Mouse (Mus musculus) R1 (cell line): ENCODE measurements around the gene Plekhg4.

ENCODE experiments used
- DNase-seq: peaks from one replicate; pipeline ENCODE4 v3.0.0-alpha.2; 2018; ENCODE audit warnings: low read depth, low spot score

Gene Plekhg4

DNA sequence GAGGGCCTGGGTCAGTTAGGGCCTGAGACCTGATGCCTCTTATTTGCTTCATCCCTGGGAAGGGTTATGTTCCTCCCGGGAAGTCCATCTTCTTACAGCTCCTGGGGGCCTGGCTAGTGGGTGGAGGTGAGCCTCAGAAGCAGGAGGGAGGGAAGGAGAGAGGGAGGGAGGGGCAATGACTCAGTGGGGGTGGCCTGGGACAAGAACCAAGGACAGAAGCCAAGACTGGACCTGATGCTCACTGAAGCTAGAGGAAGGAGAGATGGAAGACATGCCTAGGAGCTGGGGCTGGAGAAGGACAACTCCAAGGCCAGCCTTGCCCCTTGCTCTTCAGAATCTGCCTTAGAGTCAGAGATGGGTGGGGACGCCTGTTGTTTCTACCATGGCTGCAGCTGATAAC, at the start of gene Plekhg4:
Gene Plekhg4, plus strand, starts transcription at position 243 of the 400 bp plus-strand sequence.
- DNase-seq: no peak

DNA sequence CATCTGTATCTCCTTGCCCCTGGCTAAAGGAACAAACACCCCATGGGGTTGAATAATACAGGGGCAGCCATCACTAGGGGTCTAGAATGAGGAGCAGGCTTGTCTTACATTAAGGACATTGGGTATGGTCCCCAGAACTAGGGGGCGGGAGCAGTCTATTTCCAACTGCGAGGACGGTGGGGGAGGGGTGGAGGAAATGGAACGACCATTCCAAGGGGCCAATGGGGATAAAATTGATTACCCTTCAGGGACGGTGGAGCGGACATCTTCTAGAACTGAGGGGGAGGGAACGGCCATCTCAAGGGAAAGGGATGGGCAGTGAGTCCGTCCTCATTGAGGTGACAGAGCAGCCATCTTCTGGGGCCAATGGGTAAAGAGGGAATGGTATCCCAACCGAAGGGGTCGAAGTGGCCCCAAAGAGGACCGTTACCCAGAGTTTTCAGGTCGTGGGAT, 47.4 kb upstream of the Plekhg4 start:
- DNase-seq: no peak

DNA sequence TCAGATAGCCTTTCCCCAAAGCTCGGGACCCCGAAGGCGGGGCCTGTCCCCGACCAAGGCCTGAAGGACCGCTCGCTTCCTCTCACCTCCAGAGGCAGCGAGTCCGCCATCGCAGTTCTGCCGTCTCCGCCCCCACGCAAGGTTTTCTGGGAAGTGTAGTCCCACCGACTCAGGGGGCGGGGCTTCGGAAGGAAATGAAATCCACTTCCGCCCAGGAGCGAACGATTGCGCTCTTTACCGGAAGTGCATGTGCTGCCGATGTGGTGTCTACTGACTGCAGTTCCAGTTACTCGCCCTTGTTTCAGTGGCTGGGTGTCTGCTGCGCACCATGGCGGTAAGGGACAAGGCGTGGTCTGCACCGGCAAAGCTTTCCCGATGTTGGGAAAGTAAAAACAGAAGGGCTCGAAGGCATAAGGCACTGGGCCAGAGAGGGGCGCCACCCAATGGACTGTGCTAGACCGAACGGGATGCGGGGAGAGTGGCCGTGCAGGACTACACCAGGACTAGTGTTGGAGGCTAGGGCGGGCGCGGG, 46.9 kb upstream of the Plekhg4 start, which contains the start of the genes Lrrc29 and Tmem208:
Gene Lrrc29, minus strand, starts transcription at position 138 of the 532 bp plus-strand sequence.
Gene Tmem208, plus strand, starts transcription at position 214 of the 532 bp plus-strand sequence.
- peak; percentile 99 for DNase-seq

DNA sequence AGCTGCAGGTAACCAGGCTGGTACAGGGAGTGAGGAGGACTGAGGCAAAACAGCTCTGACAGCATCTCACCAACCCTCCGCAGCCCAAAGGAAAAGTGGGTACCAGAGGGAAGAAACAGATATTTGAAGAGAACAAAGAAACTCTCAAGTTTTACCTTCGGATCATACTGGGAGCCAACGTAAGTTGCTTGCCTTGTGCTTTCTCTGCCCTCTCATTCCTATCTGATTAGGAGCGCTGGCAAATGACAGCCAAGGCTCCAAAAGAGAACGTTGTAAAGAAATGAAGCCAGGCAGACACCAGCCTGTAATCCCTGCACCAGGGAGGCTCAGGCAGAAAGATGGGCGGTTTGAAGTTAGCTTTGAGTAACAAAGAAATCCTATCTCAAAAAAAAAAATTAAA, 46.1 kb upstream of the Plekhg4 start:
- DNase-seq: no peak

DNA sequence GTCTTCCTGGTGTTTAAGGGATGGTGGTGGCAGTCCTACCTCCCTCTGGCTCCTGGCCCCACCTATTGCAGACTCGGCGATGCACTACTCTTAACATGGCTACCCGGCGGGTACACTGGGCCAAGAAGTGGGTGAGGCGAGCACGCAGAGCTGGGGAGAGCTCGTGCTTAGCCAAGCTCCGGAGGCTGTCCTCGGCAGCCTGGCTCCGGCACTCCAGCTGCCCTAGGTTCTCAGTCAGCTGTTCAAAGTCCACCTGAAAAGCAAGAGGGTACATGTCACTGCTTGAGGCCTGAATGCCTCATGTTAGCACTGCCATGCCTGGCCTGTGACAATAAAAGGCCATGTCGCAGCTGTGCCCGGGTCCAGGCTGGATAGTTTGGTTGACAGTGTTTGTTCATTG, 42.7 kb upstream of the Plekhg4 start:
- no peak for DNase-seq

DNA sequence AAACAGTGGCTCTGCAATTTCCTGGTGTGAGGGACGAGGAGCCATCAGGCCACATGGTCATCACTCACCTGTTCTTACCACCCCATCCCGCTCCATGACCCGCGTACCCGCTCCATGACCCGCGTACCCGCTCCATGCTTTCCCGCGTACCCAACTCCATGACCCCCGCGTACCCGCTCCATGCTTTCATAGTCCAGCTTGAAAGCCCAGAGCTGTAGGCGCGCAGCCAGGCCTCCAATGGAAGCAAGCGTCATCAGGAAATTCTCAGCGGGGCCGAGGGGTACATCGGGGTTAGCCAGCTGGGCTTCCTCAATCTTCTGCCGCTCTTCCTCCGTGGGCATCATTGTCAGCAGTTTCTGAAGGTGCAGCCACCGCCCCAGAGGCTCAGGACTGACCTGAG, 41.6 kb upstream of the Plekhg4 start:
- no peak for DNase-seq

DNA sequence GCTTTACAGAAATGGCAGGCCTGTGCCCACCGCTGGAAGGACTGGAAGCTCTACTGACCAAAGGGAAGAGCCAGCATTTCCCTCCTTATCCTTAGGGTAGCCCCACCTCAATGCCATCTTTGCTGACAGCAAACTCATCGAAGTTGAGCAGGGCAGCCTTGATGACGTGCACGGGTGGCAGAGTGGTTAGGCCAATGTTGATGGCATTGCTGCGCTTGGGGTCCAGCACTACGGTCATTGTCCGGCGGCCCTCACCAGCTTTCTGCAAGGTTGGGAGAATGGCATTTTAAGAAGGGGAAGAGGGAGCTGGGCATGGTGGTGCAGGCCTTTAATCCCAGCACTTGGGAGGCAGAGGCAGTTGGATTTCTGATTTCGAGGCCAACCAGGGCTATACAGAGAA, 41.1 kb upstream of the Plekhg4 start:
- DNase-seq: no peak

DNA sequence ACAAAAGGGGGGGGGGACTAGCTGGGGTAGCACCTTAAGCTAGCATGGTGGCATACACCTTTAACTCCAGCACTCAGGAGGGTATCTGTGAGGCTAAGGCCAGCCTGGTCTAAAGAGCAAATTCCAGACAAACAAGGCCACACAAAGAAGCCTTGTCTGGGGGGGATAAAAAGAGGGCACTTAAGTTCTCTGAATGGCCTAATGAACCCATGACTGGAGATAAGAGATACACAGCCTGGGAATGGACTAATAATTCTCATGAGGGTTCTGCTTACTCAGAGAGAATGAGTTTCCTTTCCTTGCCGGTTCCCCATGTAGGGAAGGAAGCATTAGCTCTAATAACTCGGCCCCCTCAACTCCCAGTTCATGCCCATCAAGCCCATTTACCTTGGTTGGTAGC, 40.6 kb upstream of the Plekhg4 start:
- no peak for DNase-seq

DNA sequence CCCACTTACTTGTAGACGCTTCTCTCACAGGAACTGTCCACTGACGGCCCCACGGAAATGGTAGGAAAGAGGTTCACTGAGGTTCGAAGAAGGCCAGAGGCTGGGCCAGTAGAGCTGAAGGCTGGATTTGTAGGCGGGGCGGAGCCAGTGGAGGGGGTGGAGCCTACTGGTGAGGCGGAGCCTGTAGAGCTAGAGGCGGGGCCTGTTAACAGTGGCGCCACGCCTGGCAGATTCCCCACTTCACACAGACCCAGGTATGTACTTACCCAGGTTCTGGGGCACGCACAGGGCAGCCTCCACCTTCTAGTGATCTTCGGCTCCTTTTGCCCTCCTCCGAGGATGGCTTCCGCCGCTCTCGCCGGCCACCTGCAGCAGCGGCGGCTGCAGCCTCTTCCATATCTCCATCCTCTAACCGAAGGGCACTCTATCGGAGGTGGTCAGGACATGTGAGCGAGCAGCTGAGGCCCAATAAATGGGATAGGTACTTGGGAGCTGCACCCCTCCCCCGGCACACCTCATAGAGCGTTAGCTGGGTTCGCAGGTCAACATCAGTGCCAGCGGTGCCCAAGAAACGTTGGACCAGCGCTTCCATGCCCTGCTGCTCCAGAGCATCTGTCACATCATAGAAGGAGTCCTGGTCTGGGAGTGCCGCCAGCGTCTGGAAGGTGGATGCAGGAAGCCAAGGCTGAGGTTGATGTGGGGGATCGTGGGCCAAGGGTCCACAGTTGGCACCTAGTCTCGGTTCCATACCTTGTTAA, 36.5 kb upstream of the Plekhg4 start:
- peak; percentile 84 for DNase-seq

DNA sequence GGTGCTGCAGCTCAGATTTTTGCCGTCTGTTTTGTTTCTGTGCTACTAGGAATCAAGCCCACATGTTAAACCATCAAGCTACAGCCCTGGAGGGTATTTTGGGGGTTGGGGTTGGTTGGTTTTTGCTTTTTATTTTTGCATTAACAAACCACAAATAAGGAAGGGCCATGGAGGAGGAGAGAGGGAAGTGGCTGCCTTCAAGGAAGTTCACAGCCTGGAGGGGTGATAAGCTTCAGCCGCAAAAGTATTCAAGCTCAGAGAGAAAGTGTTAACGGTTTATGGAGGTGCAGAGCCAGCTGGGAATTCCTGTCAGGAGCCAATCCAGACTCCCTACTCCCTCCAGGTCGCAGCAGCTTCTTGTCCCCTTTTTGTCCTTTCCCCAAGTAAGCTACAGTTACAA, 34.1 kb upstream of the Plekhg4 start:
- no peak for DNase-seq

DNA sequence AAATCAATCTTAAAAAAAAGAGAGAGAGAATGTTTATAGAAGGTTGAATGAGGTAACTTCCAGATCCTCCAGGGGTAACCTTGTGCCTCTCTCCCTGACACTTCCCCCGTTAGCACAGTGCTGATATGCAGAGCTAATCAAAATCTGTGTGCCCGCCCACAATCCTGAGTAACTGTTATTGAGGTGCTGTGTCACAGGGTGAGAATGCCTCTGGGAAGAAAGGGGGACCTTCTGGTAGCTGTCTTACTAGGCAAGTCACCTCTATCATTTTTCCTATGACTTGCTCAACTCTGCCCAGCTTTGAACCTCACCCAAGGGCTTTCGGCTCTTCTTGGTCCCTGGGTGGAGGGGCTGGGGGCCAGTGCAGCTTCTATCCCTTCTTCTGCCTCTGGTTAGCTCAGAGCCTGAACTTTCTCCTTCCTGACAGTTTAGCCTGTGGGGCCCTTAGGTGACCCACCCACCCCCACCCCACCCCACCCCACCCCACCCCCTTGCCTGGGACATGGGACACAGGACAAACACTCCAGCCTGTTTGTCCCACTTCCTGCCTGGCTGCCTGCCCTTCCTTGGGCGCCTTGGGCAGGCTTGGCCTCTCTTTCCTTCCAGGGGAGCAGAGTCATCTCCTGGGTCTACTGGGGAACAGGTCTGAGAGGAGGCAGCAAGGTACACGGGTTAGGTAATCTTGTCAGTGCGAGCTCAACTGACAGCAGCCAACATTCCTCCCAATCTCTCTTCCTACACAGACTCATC, 33.0 kb upstream of the Plekhg4 start:
- DNase-seq: no peak

DNA sequence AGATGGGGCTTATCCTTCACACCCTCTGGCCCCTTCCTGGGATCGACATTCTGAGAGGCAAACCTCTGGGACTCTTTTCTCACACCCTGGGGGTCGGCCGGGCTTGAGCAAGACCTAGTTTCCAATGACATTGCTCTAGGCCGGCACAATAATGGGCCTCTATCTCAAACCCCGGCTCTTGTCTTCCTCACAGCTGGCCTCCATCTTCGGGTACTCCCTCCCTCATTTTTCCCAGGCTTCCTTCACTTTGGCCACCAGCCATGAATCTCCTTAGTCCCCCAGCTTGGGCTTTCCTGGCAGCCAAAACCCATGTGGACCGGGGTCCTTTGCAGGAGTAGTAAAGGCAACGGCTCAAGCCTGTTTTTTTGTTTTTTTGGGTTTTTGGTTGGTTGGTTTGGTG, 31.7 kb upstream of the Plekhg4 start:
- no peak for DNase-seq

DNA sequence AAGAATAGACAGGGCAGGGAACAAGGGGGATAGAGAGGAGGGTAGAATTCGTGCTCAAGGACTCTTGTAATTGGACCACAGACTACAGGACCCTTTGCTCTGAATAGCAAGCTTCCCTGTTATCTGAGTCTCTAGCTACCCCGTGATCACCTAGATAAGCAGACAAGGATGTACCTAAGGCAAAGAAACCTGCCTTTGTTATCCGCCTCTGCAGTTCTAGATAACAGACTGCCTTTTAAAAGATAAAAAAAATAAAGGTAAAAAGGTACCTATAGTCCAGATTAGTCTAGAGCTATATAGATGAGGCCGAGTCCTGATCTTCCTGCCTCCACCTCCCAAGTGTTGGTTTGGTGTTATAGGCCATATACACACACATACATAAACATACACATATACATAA, 30.3 kb upstream of the Plekhg4 start:
- DNase-seq: no peak

DNA sequence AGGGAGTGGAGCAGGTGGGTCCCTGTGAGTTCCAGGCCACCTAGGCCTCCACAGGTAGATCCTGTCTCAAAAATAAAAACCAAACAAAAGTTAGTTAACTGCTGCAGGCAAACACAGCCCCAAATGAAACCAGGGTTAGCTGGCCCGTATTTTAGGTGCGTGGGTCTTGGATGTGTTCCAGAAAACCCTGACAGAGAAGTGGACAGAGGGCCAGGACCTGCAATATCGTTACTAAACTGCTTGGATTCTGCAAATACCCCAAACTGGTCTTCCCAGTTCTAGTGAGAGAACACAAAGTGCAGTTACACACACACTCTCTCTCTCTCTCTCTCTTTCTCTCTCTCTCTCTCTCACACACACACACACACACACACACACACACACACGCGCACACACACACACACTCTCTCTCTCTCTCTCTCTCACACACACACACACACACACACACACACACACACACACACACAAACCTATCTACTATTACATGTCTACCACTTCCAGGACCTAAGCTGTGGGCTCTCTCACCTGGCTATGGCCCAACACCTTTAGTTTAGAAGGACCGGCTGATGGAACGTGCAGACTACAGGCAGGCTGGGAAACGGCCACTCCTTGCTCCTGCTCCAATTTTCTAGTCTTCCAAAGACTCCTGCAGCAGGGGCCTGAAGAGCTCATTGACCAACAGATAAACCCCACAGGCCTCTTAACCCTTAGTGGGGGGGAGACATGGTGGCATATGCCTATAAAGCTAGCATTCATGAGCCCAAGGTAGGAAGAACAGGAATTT, 29.1 kb upstream of the Plekhg4 start:
- no peak for DNase-seq

DNA sequence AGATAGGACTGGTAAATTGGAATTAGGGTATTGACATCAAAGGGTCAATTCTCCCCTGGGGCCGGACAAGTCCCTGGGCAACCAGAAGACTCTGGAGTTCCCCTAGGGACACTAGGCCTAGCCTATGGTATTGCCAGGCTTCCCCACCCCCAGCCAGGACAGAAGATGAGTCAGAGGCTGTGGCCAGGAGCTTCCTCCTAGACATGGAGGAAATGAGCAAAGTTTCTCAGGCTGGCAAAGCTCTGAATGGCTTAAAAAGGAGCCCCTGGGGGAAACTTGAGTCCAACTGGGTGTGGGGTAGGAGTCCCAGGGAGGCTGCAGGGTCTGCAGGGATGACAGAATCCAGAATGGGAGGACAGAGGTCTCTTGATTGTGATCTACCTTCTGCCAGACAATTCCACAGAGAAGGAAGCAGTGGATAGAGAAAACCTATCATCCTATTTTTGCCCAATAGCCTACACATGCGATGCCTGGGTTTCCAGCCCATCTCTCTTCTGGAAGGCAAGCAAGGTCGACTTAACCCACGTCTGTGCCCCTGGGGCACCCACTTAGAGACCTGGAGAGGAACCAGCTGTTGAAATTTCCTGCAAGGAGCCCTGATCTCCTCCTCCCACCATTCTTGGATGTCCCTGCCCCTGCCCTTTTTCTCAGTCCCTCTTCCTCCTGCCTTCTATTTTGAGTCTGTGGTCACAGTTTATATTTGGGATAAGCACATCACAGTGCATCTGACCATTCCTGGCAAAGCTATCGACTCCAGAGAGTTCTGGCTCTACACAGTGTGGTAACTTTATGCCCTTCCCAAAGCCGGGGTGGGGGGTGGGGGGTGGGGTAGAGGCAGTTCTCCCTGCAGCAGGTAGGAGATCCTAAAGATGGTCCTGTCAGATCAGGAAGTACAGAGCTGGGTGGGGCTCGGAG, 27.8 kb upstream of the Plekhg4 start:
- DNase-seq: no peak

DNA sequence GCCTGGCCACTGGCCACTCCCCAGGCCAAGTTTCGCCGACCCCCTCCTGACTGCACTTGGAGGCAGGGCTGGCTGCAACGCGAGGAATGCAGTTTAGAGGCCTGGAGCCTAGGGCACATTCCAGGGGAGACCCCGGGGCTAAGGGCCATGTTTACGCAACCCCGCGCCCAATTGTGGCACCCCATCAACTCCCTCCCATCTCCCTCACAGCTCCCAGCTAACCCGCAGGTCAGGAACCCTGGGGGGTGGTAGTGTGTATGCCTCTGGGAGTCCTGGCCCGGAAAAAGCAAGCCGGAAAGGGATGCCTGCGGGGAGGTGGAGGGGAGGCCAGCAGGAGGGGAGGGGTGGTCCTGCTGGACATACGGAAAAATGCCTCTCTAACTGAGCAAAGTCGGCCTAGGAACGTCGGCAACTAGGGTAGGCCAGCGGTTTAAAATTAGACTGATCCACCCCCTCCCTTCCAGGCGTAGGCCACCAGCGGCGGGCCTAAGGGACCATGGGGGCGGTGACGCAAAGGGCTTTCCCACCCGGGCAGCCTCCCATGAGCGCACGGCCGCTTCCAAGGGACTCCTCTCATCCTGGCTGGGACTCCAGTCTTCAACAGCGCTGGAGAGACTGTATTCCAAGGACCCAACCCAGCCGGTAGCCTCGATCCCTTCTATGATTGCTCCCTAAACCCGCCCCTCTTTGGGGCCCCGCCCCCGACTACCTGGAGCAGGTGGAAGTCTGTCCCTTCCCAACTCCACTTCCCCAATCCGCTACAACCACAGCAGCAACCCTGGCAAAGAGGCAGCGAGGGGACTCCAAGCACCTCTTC, 26.3 kb upstream of the Plekhg4 start:
- peak; percentile 82 for DNase-seq

DNA sequence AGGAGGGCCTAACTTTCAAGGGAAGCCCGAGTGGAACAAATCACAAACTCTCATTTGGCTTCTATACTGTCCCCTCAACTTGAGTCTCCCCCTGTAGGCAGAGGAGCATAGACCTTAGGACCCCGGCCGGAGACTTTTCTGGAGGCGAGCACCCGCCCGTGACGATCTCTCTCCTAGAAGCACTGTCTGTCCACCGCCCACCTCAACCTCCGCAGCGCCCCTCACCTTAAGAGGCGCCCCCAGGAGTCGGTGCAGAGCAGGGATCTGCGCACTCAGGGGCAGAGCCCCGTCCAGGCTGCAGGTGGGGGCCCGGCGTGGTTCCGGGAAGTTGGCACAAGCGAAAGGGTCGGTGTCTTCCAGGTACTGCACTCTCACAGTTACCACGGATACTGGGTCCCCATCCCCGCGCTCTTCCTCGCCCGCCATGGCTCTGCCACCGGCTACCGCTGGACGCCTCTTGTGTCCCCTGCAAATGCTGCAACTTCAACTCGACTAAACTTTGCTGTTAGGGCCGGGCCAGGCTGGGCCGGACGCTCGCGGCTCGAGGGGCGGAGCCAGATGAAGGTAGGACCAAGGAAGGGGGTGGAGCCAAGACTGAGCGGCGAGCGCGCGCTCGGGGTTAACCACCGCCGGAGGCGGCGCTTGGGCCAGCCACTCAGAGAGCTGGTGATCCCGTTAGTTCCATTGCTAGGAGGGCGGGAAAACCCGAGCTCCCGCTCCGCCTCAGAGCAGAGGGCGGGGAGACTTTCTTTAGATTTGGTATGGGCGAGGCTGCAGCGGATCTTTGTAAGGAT, 25.4 kb upstream of the Plekhg4 start, which contains the start of gene Fhod1:
Gene Fhod1, minus strand, starts transcription at position 526 of the 794 bp plus-strand sequence.
- peak; percentile 97 for DNase-seq

DNA sequence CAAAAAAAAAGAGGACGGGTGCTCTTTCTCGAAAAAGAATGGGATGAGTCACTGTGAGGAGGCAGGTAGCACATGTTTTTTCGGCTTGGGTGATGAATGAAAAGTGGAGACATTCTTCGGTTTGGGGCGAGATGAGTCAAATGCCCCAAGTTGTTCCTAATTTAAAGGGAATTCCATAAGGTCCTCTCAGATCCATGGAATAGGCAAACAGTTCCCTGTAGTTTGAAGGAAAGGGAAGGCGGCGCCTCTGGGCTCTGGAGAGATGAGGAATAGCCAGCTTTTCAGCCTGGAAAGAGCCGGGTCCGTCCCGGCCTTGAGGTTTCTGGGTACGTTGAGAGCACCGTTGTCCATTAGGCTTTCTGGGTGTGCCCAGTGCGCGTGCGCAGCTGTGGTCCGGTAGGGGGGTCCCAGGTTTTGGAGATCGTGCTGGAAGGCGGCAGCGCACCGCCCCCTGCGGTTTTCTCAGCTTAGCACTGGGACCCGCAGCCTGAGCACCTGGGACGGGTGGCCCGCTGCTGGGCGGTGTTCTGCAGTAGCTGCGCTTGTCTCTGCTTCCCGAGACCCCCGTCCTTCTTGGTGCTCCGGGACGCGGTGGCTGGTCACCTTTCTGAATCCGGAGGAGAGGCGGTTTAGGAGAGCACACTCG, 24.5 kb upstream of the Plekhg4 start, which contains the start of gene Slc9a5:
Gene Slc9a5, plus strand, starts transcription at position 394 of the 646 bp plus-strand sequence.
- peak; percentile 64 for DNase-seq
